Mouse (Mus musculus) embryonic facial prominence, embryonic 14.5 days (tissue): Measurements from ENCODE around the gene Polh. TPM values are rescaled to one million over a fixed set of nuclear protein-coding genes. Genes with fewer than 3 reads are reported as not detected.

Source experiments
- ATAC-seq: fragments of 200-750 bp; cut with Nextera tagmentation; 2 replicates; pipeline ENCODE4 v1.8.0; 2017; ENCODE audit warnings: low read depth, moderate number of reproducible peaks, moderate TSS enrichment
- DNase-seq: peaks from one replicate; pipeline ENCODE4 v3.0.0-alpha.2; 2015; ENCODE audit warnings: low spot score
- H3K27ac ChIP-seq: fragments of 300-500 bp; sonication (generic); replicated peaks from 2 replicates; pipeline ENCODE4 v1.5.1; 2014; ENCODE audit warnings: low read depth, mild to moderate bottlenecking, low read length, moderate library complexity
- H3K27me3 ChIP-seq: fragments of 300-500 bp; sonication (generic); replicated peaks from 2 replicates; pipeline ENCODE4 v1.6.1; 2014; ENCODE audit warnings: low read length; ENCODE audit not compliant: control insufficient read depth, insufficient read depth
- H3K36me3 ChIP-seq: fragments of 300-500 bp; sonication (generic); 2 replicates; pipeline ENCODE4 v1.6.1; 2014; ENCODE audit warnings: low read length, mixed read lengths; ENCODE audit not compliant: control insufficient read depth, insufficient read depth
- H3K4me1 ChIP-seq: fragments of 300-500 bp; sonication (generic); 2 replicates; pipeline ENCODE4 v1.6.1; 2014; ENCODE audit warnings: antibody characterized with exemption, low read length; ENCODE audit not compliant: control insufficient read depth, insufficient read depth
- H3K4me2 ChIP-seq: fragments of 300-500 bp; sonication (generic); 2 replicates; pipeline ENCODE4 v1.6.1; 2014; ENCODE audit warnings: low read depth, mild to moderate bottlenecking, low read length, moderate library complexity, mixed read lengths
- H3K4me3 ChIP-seq: fragments of 300-500 bp; sonication (generic); 2 replicates; pipeline ENCODE4 v1.5.1; 2014; ENCODE audit warnings: low read depth, mild to moderate bottlenecking, low read length
- H3K9ac ChIP-seq: fragments of 300-500 bp; sonication (generic); 2 replicates; pipeline ENCODE4 v1.6.1; 2014; ENCODE audit warnings: low read depth, mild to moderate bottlenecking, low read length, moderate library complexity, mixed read lengths
- H3K9me3 ChIP-seq: fragments of 300-500 bp; sonication (generic); 2 replicates; pipeline ENCODE4 v1.6.1; 2016; ENCODE audit warnings: low read length; ENCODE audit not compliant: control insufficient read depth
- WGBS: fragments of 180-500 bp; shearing (Covaris S2); extraction: QIAGEN DNeasy Blood & Tissue Kit; methylation state at CpG from one replicate; pipeline ENCODE4 v1.1.7; 2014; 5-methylcytosine and 5-hydroxymethylcytosine counted together
- polyA plus RNA-seq: library from polyadenylated mRNA; unstranded; fragments of >200 nt; fragmentation: Nextera tagmentation; extraction: Ambion mirVana; gene quantifications from 2 replicates; pipeline ENCODE4 v1.2.1, GENCODE M21; 2014

The Polh gene
- polyA plus RNA-seq, 1 experiment from 2014 or later, result 9.4 TPM

GRCm38 (mm10) chr17:46159236-46159635 is 43.2 kb downstream of the Polh start:
- WGBS, result 60% methylated on average over 2 of the region's 2 CpGs
- peaks cover 13% of the 10 kb centered on the region; the same call in 1 of the 2 replicates for H3K36me3 ChIP-seq
- no peak overlapping the region for H3K4me3 ChIP-seq
- peak overlapping the region; percentile 60; the same call in 1 of the 2 replicates for H3K4me2 ChIP-seq
- H3K9me3 ChIP-seq, result no peaks in the 10 kb centered on the region
- H3K4me1 ChIP-seq, result peaks cover 12% of the 10 kb centered on the region
- no peak overlapping the region for H3K9ac ChIP-seq
- H3K27ac ChIP-seq, result peak overlapping the region; percentile 84; the same call in 1 of the 2 replicates
- ATAC-seq (no peak), DNase-seq (no peak)
- H3K27me3 ChIP-seq, result no peaks in the 10 kb centered on the region

DNA sequence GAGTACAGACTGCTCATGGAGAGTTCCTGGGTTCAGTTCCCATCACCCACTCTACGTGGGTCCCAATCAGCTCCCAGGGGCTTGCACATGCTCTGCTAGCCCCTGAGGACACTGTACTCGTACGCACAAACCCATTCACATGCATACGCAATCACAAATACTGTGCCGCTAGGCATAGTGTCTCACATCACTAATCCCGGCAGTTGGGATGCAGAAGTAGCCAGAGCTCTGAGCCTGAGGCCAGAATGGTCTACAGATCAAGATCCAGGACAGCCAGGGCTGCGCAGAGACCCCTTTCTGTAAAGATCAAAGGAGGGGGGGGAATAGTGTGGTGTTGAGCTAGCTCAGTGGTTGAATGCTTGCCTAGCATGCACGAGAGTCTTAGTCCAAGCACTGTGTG is 45.3 kb downstream of the Polh start:
- ATAC-seq (no peak), DNase-seq (no peak)
- H3K4me3 ChIP-seq, result no peak overlapping the region
- no peaks in the 10 kb centered on the region for H3K9me3 ChIP-seq
- no peak overlapping the region for H3K9ac ChIP-seq
- peaks cover 12% of the 10 kb centered on the region for H3K4me1 ChIP-seq
- H3K27me3 ChIP-seq, result no peaks in the 10 kb centered on the region
- no peaks in the 10 kb centered on the region for H3K36me3 ChIP-seq
- no peak overlapping the region for H3K27ac ChIP-seq
- 89% methylated on average over 8 of the region's 8 CpGs for WGBS
- no peak overlapping the region for H3K4me2 ChIP-seq

- Histone ChIP-seq H3K4me2 (no peak overlapping the region), H3K36me3 (no peaks in the 10 kb centered on the region), H3K27ac (no peak overlapping the region), H3K4me1 (peaks cover 9% of the 10 kb centered on the region), H3K27me3 (no peaks in the 10 kb centered on the region), H3K9me3 (no peaks in the 10 kb centered on the region), H3K4me3 (no peak overlapping the region), H3K9ac (no peak overlapping the region)
- 74% methylated on average over 5 of the region's 5 CpGs for WGBS
- no peak for ATAC-seq
- DNase-seq, result no peak
Measured at GRCm38 (mm10) chr17:46156680-46157079, 45.8 kb downstream of the Polh start.

DNA sequence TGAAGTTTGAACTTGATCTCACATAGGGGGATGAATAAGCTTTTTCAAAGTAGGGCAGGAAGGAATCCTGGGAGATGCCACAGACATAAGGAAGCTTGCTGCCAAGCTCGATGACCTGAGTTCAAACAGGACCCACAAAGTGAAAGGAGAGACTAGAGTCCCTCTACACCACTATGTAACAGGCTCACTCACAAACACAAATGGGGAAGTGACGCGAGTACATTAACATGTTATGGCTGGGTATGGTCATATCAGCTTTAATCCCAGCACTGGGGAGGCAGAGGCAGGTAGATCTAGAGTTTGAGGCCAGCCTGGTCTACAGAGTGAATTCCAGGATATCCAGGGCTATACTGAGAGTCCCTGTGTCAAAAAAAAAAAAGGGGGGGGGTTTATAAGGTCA is 48.1 kb downstream of the Polh start:
- 90% methylated on average over 3 of the region's 3 CpGs for WGBS
- H3K4me3 ChIP-seq, result no peak overlapping the region
- H3K9me3 ChIP-seq, result no peaks in the 10 kb centered on the region
- H3K4me1 ChIP-seq, result peaks cover 7% of the 10 kb centered on the region
- H3K27me3 ChIP-seq, result no peaks in the 10 kb centered on the region
- ATAC-seq (no peak), DNase-seq (no peak)
- H3K9ac ChIP-seq, result no peak overlapping the region
- H3K27ac ChIP-seq, result no peak overlapping the region
- H3K36me3 ChIP-seq, result 0 out of 2 replicates have a peak, but pooled peaks cover 7% of the 10 kb centered on the region
- no peak overlapping the region for H3K4me2 ChIP-seq

GRCm38 (mm10) chr17:46152847-46153782 is 49.3 kb downstream of the Polh start, which contains the start of gene Mad2l1bp:
TSS of gene Mad2l1bp (minus strand) at chr17:46153553.
- peak; percentile 92 for ATAC-seq
- peak within 1 kb of the TSS; percentile 60 for H3K4me3 ChIP-seq
- H3K9ac ChIP-seq, result peak within 1 kb of the TSS; percentile 77
- peaks cover 7% of the 10 kb centered on the region for H3K4me1 ChIP-seq
- H3K9me3 ChIP-seq, result no peaks in the 10 kb centered on the region
- 6% methylated on average over 31 of the region's 33 CpGs for WGBS
- DNase-seq, result peak; percentile 98
- peak within 1 kb of the TSS; percentile 92 for H3K4me2 ChIP-seq
- H3K36me3 ChIP-seq, result peaks cover 18% of the 10 kb centered on the region
- peak within 1 kb of the TSS; percentile 67 for H3K27ac ChIP-seq
- no peaks in the 10 kb centered on the region for H3K27me3 ChIP-seq

- no peaks in the 10 kb centered on the region for H3K27me3 ChIP-seq
- peak within 1 kb of the TSS; percentile 57 for H3K27ac ChIP-seq
- DNase-seq (peak; percentile 95), ATAC-seq (peak; percentile 98)
- peak within 1 kb of the TSS; percentile 91 for H3K4me2 ChIP-seq
- peak within 1 kb of the TSS; percentile 66 for H3K9ac ChIP-seq
- H3K36me3 ChIP-seq, result peaks cover 32% of the 10 kb centered on the region
- peaks cover 13% of the 10 kb centered on the region for H3K4me1 ChIP-seq
- H3K4me3 ChIP-seq, result peak within 1 kb of the TSS; percentile 56
- 7% methylated on average over 35 of the region's 37 CpGs for WGBS
- H3K9me3 ChIP-seq, result no peaks in the 10 kb centered on the region
Measured at GRCm38 (mm10) chr17:46143578-46144423, 58.6 kb downstream of the Polh start, which contains the start of gene Rsph9. TSS of gene Rsph9 (minus strand) at chr17:46144216.

- H3K4me3 ChIP-seq, result no peak overlapping the region
- no peaks in the 10 kb centered on the region for H3K36me3 ChIP-seq
- ATAC-seq (no peak), DNase-seq (no peak)
- no peaks in the 10 kb centered on the region for H3K9me3 ChIP-seq
- 91% methylated on average over 3 of the region's 3 CpGs for WGBS
- H3K4me2 ChIP-seq, result no peak overlapping the region
- H3K4me1 ChIP-seq, result peaks cover 13% of the 10 kb centered on the region
- no peak overlapping the region for H3K9ac ChIP-seq
- no peaks in the 10 kb centered on the region for H3K27me3 ChIP-seq
- no peak overlapping the region for H3K27ac ChIP-seq
Measured at GRCm38 (mm10) chr17:46139872-46140271, 62.6 kb downstream of the Polh start.

GRCm38 (mm10) chr17:46138563-46139236 is 63.7 kb downstream of the Polh start:
- Histone ChIP-seq H3K36me3 (no peaks in the 10 kb centered on the region), H3K27ac (no peak overlapping the region), H3K27me3 (no peaks in the 10 kb centered on the region), H3K9me3 (no peaks in the 10 kb centered on the region), H3K4me2 (no peak overlapping the region), H3K9ac (no peak overlapping the region), H3K4me3 (no peak overlapping the region), H3K4me1 (peaks cover 7% of the 10 kb centered on the region; the same call in 1 of the 2 replicates)
- DNase-seq (no peak), ATAC-seq (no peak)
- WGBS, result 69% methylated on average over 8 of the region's 8 CpGs
